Mouse (Mus musculus): Measurements from ENCODE around the gene Clstn2.

DNA sequence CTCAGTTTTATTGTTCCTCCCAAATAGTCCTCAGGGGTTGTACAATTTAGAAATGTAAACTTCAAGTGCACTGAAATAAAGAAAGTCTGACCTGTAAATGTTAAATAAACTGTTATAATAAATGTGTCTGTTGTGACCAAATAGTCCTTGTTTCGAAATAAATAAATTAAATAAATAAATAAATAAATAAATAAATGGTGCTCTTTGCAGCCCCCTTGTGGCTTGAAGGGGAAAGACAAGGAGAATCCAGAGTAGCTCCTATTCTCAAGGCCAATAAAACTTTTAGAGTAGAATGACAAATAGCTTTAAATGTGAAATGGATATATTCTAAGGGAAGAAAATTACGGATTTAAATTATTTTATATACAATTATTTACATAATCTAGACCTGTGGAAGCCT lies 2.3 kb downstream of the Clstn2 start:
- no peak for TF ChIP-seq CTCF (IDR thresholded peaks at IDR 0.05; ENCODE audit: low read depth, low read length)
- no peak for TF ChIP-seq GATA1 (IDR thresholded peaks at IDR 0.05; ENCODE audit: borderline replicate concordance, low read length)
- TF ChIP-seq GATA2 (IDR thresholded peaks at IDR 0.05; ENCODE audit: borderline replicate concordance, low read depth, low read length), result no peak
- TF ChIP-seq TAL1 (conservative IDR thresholded peaks at IDR 0.05; ENCODE audit: low read depth, low read length), result no peak
- TF ChIP-seq POLR2AphosphoS5 (IDR thresholded peaks at IDR 0.05; ENCODE audit: insufficient replicate concordance, low read depth, low read length), result no peak
